Mouse (Mus musculus): Measurements from ENCODE around the gene Ttyh3.

Ttyh3 gene

DNA sequence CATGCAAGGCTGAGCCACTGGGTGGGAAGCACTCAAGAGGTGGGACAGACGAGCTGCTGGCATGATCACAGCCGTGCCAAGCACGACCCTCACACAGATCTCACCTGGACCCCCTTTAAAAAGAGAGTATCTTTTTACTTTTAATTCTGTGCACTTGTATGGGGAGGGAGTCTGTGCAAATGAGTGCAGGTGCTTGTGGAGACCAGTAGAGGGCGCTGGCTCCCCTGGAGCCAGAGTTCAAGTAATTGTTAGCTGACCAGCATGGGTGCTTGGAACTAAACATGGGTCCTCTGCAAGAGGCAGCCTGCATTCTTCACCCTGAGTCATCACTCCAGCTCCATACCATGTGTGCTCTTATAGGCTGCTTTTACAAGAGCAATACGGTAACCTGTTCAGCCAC is 21.3 kb downstream of the Ttyh3 start:
- no peak for DNase-seq (ENCODE audit: low spot score)

DNA sequence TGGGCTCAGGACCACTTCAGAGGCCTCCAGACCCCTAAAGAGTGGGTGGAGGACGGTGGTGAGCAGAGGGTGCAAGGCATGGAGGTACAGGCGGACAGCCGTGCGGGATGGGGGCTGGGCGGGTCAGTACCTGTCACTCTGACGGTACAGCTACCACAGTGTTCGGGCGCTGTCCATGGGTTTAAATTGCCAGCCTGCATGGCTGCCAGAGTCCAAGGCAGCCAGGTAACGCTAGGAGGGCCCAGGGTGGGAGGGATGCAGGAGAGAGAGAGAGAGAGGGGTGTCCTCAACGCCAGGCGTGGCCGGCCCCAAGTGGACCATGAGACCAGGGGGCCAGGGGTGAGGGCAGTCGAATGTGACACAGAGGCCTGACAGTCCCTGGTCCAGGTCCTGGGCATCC is 23.9 kb downstream of the Ttyh3 start:
- no peak for DNase-seq (ENCODE audit: low spot score)

DNA sequence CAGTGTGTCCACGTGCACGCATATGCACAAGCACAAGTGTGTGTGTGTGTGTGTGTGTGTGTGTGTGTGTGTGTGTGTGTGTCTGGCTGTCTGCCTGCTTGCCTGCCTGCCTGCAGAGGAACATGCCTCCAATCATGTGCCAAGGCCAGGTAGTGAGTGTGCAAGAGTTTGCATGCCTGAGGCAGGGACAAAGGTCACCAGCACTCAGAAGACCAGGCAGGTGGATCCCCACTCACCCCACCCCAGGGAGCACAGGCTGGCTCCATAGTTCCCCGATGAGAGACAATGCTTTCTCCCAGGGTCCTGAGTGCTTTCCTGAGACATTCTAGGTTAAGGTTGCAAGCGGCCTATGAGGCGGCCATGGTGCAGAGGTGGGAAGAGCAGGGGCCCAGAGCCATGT is 24.6 kb downstream of the Ttyh3 start:
- no peak for DNase-seq (ENCODE audit: low spot score)

DNA sequence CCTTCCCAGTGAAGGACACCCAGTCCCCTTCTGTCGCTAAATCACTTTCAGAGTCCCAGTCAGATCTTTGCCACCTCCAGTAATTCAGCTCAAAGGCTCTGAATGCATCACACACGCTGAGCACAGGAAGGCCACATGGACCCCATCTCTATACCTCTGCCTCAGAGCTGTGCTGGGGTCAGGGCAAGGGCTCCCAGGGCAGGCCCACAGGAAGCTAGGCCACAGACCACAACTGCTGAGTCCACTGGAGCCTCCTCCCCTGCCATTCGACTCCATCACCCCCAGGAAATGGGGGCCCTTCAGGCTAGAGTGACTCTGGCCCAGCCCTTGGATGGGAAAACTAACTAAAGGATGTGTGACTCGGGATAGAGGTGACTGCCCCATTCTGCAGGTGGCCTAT is 25.0 kb downstream of the Ttyh3 start:
- DNase-seq (ENCODE audit: low spot score): no peak

DNA sequence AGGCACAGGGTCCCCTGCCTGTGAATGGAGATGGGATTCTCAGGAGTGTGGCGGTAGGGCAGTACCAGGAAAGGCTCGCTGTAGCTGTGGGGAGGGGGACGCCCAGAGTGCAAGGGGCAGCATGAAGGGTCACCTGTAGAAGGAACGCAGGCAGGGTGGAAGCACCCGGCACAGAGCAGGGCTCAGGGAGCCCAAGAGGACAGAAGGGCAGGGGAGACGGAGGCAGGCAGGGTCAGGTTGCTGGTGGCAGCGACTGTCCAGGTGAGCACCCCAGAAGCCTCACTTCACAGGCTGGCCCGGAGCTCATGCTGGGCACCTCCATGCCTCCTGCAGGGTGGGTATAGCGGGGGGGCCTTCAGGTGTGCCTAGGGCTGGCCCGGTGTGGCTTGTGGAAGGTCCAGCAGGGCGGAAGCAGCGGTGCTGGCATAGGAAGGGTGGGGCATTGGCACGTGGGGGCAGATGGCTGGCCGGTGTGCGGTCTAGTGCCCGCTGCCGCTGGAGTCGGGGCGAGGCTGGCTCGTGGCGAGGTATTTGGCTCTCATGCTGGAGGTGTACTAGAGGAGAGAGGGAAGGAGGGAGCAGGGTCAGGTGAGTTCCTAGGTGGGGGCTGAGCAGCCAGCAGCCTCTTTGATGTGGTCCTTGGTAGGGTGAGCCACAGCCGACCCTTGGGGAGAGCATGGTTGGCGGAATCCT is 25.7 kb downstream of the Ttyh3 start:
- DNase-seq (ENCODE audit: low spot score): no peak

DNA sequence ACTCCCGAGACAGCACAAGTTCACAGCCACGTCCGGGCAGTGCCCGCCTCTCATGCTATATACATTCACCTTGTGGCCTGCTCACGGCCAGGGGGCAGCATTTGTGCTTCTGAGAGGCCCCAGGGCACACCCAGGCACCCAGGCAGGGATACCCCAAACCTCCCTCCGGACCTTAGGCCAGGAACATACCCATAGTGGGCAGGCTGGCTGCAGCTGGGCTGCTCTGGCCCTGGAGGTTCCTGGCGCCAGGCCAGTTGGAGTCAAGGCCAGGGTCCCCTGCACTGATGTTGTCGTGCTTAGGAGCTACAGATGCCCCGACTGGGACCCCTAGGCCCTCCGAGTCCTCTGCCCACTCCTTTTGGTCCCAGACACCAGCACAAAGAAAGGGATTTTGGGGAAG is 27.3 kb downstream of the Ttyh3 start:
- no peak for DNase-seq (ENCODE audit: low spot score)

DNA sequence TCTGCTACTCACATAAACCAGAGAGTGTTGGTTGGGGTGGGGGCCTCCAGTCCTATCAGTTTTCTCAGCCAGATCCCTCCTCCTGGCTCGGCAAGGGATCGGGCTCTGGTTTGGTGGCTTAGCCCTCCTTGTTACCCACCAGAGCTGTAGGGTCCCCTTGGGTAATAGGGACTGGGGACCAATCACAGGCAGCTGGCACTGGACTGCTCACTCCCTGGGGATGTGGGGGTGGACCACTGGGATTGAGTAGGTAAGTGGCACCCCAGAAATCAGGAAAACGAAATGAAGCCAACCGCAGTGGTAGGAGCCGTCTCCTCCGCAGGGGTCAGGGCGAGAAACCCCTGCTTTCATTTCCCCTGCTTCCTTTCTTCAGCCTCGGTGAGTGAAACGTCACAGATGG is 27.7 kb downstream of the Ttyh3 start:
- no peak for DNase-seq (ENCODE audit: low spot score)

DNA sequence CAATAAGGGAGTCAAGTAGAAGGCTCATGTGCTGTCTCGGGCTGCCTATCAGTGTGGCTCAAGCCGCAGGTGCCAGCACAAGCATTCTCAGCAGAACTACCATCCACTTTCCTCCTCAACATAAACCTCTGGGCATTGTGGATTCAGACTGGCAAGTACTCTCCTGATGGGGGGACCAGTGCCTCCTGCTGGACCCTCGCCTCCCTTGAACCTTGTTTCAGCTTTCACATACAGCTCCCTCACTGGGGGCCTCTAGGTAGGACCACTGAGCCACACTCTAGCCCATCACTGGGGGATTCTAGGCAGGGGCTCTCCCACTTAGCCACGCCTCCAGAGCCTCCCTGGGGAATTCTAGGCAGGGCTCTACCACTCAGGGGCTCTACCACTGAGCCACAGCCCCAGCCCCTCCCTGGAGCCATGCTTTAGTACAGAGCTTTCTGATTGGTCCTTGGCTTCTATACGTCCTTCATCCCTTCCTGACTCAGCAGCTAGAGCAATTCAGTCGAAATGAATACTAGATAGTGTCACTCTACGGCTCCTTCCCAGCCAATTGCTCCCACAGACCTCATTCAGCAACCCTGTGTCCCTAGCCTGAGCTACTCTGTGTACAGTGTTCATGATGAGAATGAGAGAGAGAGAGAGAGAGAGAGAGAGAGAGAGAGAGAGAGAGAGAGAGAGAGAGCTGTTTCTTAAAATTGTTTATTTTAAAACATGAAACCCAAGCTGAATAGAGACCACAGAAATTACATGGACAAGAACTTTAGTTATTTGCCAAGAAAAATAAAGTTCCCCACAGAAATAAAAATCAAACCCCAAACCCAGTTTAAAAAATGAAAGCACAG is 28.7 kb downstream of the Ttyh3 start:
- DNase-seq (ENCODE audit: low spot score): no peak

DNA sequence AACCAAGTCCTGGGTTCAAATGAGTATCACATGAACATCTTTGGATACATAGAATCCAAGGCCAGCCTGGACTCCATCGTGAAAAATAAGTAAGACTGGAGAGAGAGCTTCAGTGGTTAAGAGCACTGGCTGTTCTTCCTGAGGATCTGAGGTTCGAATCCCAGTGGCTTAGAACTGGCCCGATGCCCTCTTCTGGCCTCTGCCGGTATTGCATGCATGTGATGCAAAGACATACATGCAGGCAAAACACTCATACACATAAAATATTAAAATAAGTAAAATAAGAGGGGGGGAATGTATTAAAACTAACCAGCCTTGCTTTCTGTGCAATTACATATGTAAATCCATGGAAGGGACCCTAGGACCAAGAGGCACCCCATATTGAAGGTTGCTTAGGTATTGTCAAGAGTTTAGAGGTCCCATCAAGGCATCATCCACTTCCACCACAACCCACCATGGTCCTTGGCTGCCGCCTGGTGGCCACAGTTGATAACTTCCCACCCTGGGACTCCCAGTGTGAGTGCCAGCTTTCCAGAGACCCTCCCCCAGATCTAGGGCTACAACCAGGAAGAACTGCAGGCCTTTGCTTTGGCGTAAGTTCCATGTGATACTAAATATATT is 29.6 kb downstream of the Ttyh3 start:
- peak; percentile 79 for DNase-seq (ENCODE audit: low spot score)

DNA sequence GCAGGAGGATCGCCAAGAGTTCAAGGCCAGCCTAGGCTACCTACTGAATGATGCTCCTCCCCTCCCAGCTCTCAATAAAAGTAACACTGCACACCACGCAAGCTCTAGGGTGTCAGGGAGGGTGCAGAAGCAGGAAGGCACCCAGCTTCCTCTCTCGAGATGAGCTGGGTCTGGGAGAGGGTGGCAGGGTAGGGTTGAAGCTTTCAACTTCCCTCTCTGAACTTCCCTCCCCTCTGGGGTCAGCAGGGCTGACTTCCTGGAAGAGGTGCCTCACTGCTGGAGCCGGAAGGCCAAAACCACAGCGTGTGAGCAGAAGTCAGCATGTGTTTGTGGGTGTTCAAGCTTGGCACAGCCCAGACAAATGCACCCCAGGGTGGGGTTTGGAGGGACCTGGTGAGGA is 31.1 kb downstream of the Ttyh3 start:
- DNase-seq (ENCODE audit: low spot score): no peak

DNA sequence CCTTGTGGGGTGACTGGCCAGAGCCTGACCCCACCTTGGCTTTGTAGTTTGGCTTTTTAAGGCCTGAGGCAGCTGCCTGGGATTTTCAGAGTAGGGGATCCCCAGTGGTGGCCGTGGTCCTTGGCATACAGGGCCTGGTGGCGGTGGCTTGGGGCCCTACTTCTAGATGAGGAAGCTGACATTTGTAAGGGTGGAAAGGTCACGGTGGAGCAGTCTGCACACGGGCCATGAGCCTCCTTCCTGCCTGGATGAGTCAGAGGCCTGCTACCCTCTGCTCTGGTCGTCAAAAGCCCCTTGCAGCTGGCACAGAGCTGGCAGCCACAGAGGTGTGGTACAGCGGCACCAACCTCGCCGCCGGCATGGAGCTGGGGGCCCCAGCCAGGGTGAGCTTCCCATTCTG is 32.1 kb downstream of the Ttyh3 start:
- DNase-seq (ENCODE audit: low spot score): no peak

DNA sequence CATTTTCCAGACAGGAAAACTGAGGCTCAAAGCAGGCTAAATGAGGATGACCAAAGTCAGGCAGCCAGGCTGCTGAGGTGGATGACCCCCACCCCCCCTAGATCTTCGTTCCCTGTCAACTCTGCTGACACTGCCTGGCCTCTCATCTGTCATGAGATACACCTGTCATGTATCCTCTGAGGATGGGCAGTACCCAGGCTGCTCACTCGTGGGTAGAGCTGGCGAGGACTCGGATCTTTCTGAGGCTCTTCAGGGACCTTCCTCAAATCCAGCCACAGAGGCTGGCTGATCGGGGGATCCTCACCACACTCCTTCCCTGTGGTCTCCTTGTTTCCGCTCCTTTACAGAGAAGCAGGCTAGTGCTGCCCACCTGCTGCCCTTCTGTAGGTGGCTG is 32.7 kb downstream of the Ttyh3 start:
- no peak for DNase-seq (ENCODE audit: low spot score)

DNA sequence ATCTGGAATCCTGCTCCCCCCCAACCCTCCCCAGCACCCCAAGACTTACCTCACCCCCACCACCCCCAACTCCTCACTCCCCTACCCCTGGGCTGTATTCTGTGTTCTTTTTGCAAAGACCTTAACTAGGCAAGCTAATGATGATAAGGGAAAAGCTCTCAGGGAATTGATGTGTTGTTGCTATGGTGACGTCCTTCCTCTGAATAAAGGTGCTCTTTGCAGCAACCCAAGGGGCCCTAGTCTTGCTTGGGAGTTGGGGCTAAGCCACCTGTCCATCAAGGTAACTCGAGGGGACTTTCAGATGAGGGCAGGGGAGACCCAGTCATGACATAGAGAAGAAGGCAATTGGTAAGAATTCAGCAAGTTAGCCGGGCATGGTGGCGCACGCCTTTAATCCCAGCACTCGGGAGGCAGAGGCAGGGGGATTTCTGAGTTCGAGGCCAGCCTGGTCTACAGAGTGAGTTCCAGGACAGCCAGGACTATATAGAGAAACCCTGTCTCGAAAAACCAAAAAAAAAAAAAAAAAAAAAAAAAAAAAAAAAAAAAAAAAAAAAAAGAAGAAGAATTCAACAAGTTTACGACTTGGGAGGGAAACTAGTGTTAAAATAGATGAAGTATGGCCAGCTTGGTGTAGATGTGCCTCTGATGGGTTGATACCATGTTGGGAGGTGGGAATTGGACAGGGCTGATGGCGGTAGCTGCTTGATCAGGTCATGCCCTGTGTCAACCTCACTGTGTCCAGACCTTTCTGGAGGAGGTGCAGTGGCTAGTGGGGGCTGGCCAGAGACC is 33.3 kb downstream of the Ttyh3 start:
- no peak for DNase-seq (ENCODE audit: low spot score)

DNA sequence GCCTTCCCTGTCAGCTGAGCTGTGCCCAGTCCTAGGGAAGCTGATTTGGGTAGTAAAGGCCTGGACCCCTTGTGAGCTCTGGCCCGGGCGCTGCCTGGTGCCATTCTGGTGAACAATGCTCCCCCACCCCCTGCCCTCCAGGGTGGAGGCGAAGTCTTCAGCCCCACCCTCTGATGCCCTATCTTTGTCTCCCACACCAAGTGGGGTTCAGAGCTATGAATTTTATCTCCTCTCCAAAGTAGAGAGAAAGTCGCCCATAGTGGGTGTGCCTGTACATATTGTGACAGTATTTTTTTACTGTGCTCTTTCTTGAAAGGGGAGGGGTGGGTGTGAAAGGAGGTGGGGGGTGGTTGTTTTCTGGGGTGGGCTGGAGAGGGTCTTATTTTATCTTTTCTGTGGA is 34.0 kb downstream of the Ttyh3 start:
- no peak for DNase-seq (ENCODE audit: low spot score)

DNA sequence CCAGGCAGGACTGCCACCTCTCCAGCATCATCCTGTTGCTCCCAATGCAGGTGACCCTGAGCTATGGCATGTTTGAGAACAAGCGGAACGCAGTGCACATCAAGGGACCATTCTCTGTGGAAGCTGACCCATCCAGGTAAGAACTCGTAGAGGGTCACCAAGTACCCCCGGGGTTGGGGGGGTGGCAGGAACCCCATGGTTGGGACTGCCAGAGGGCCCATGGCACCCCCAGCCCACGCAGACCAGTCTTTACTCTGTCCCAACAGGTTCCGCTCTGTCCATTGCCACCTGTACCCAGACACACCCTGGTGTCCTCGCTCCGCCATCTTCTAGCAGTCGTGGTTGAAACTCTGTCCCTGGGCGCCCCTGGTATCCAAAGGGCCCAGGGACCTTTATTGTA is 34.7 kb downstream of the Ttyh3 start:
- DNase-seq (ENCODE audit: low spot score): no peak

DNA sequence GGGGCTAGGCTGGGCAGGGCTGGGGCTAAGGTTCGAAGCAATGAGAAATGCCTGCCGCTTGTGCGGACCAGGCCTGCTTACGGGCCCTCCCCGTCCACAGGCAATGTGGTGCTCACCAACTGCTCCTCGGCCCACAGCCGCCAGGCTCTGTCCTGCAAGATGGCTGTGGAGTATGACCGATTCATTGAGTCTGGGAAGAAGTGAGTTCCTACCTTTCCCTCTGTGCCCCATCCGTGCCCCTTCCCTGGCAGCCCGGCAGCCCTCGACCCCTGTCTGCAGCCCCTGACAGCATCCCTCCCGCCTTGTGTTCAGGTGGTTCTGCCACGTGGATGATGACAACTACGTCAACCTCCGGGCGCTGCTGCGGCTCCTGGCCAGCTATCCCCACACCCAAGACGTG is 36.6 kb downstream of the Ttyh3 start:
- DNase-seq (ENCODE audit: low spot score): no peak

DNA sequence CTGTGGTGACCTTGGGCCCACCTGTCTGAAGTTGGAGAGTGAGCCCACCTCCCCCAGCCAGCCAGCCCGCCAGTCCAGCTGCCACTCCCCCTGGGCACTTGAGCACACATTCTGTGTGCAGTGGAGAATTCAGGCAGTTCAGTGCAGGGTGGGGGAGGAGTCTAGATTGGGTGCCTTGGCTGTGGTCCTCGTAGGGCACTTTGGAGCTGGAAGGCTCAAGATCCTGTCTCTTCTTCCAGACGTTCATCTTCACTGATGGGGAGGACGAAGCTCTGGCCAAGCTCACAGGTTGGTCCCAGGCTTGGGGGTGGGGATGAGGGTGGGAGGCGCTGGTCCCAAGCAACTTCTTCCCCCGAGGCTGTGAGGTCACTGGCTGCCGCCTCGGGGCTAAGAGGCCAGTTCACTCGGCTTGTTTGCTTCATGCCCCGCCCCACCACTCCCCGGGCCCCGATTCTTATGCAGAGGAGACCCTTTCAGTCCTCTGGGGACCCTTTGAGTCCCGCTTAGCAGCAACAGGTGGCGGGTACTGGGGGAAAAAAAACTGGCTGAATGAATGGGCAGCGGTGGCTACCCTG is 37.1 kb downstream of the Ttyh3 start:
- no peak for DNase-seq (ENCODE audit: low spot score)

DNA sequence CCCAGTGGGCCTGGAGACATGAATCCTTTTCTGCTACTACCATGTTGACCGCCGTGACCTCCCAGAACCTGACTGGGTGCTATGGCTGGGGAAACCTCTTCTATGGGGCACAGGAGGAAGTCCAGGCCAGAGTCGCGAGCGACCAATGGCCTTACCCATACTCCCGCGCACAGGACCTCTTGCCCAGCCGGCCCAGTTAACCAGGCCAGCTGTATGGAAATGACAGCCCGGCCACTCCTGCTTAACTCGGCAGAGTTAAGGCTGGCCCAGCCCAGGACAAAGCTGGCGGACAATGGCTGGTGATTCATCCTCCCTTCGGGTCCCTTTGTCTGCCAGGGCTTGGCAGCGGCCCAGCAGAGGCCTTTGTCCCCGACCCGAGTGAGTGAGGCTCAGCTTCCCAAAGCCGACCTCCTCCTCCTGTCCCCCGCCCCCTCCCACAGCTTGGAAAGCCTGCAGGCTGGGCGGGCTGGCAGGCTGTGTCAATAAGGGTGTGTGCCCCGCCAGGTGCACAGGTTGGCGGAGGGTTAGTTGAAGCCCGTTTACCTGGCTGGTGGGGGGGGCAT is 37.7 kb downstream of the Ttyh3 start:
- peak; percentile 74 for DNase-seq (ENCODE audit: low spot score)

DNA sequence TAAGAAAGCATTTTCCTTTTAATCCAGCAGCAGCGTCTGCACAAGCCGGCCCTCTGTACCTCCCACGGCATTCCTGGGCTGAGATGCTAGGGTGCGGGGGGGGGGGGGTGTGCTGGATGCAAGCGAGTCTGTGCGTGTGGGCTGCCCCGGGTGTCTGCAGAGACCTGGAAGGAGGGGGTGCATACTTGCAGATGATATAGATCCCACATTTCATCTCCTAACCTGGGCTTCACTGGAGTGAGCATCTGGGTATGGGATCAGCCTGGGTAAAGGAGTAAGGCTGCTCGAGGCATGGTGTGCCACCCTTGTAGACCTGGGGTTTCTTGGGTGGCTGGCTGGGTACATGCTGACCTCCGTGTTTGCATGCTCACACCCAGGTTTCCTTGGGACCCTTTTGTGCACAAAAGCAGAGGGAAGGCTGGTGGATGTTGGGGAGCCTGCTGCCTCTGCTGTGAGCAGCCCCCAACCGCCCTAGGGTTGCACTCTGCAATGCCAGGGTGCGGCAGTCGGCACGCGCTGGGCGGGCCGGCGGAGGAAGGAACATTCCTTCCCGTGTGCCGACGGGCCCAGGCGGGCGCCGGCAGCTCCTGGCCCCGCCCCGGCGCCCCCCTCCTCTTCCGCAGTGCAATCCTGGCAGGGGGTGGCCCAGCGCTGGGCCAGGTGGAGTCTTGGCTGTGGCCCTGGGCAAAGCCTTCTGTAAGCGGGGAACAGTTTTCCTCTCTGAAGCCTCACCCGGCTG is 38.4 kb downstream of the Ttyh3 start:
- no peak for DNase-seq (ENCODE audit: low spot score)

DNA sequence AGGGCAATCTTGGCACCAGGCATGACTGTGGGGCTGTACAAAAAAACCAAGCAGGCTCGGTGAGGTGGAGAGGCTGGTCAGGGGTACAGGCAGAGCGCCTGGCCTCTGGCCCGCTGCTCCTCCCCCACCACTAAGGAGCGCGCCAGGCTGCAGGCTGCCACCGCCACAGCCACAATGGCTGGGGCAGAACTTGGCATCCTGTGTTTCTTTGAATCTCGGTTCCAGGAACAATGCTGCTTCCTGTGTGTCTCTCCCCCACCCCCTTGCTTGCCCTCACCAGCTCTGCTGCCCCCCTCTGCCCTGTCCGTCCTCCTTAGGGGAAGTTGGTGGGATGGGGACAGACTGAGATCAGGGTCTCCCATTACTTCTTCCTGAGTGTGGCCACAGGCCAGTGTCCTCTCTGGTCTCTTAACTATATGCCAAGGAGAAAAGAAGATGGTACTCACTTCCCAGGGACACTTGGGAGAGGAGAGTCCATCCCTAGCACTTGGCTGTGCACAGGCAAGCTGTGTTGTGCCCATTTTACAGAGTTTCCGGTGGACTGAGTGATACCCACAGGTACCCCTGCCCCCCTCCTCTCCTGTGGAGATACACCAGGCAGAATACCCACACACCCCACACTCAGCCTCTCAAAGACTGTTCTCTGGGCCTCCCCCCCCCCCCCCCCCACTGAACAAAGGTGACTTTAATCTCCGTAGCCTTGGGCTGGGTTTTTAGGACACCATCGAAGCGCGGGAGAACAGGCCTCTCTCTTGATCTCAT is 39.1 kb downstream of the Ttyh3 start:
- DNase-seq (ENCODE audit: low spot score): no peak

All from ovary, postnatal 14 days (tissue).